13 mouse cellular contexts compared by ENCODE assay signal in genomic region chr17:30821115-30821514, GRCm38 (mm10).
DNase-seq lines count a peak whose midpoint lies in the region; ATAC-seq lines count a peak whose summit lies in the region.
"Had no signal": no experiment of that assay in that cellular context is flagged by ENCODE, and none has a peak within 500 bp of the region (broad histone marks: within the 10 kb centered on the region; RNA-seq: fewer than 3 reads in every experiment).

No protein-coding gene starts in this region.

- 14% methylated on average over 6 of the region's 6 CpGs for WGBS in heart, embryonic 15.5 days
- 57% methylated on average over 6 of the region's 6 CpGs for WGBS in stomach, embryonic 15.5 days

- H3K4me3 ChIP-seq in heart, embryonic 15.5 days: no peak overlapping the region
- H3K4me3 ChIP-seq in stomach, embryonic 15.5 days (replicated peaks): no peak overlapping the region
- H3K4me3 ChIP-seq: forebrain, embryonic 13.5 days; limb, embryonic 13.5 days; liver, embryonic 15.5 days had no signal

- H3K27ac ChIP-seq in heart, embryonic 15.5 days: peak overlapping the region; percentile 31; the same call in 1 of the 2 replicates
- H3K27ac ChIP-seq in stomach, embryonic 15.5 days: 0 out of 2 replicates have a peak overlapping the region, but pooled peaks have one; percentile 11
- H3K27ac ChIP-seq: forebrain, embryonic 13.5 days; limb, embryonic 13.5 days; liver, embryonic 15.5 days had no signal

- peaks cover 17% of the 10 kb centered on the region for H3K4me1 ChIP-seq in heart, embryonic 15.5 days (replicated peaks)
- no peaks in the 10 kb centered on the region for H3K4me1 ChIP-seq in stomach, embryonic 15.5 days
- H3K4me1 ChIP-seq: limb, embryonic 13.5 days; liver, embryonic 15.5 days had no signal

- H3K4me2 ChIP-seq in heart, embryonic 15.5 days: peak overlapping the region; percentile 6; the same call in 1 of the 2 replicates
- no peak overlapping the region for H3K4me2 ChIP-seq in stomach, embryonic 15.5 days
- H3K4me2 ChIP-seq: forebrain, embryonic 13.5 days; limb, embryonic 13.5 days; liver, embryonic 15.5 days had no signal

- H3K9me3 ChIP-seq in heart, embryonic 15.5 days (replicated peaks): no peaks in the 10 kb centered on the region
- no peaks in the 10 kb centered on the region for H3K9me3 ChIP-seq in stomach, embryonic 15.5 days
- H3K9me3 ChIP-seq: forebrain, embryonic 13.5 days; limb, embryonic 13.5 days; liver, embryonic 15.5 days had no signal

- peak; percentile 15 for DNase-seq in adrenal gland, postnatal 14 days
- DNase-seq in adrenal gland, postnatal 25 days: no peak
- peak; percentile 93 for DNase-seq in heart, adult 11 months
- DNase-seq in spleen, postnatal 14 days (ENCODE audit: low spot score in 2 of 2): no peak
- DNase-seq in testis, postnatal 10 days (ENCODE audit: low spot score): no peak
- DNase-seq: adrenal gland, adult 2 months; cerebellum, adult 9-10 months had no signal

- no peak overlapping the region for H3K9ac ChIP-seq in heart, embryonic 15.5 days
- H3K9ac ChIP-seq in stomach, embryonic 15.5 days: no peak overlapping the region
- H3K9ac ChIP-seq: forebrain, embryonic 13.5 days; limb, embryonic 13.5 days; liver, embryonic 15.5 days had no signal

- peak; percentile 86 for ATAC-seq in heart, embryonic 15.5 days (replicated peaks; ENCODE audit: insufficient number of reproducible peaks, insufficient read depth, low FRiP score, low read depth)
- peak; percentile 83 for ATAC-seq in stomach, embryonic 15.5 days (ENCODE audit: insufficient read depth, low FRiP score, low read depth)
- ATAC-seq in megakaryocyte-erythroid progenitor cell, adult 5-6 weeks (replicated peaks; ENCODE audit: low FRiP score, low TSS enrichment, poor library complexity, severe bottlenecking): no peak
- ATAC-seq: forebrain, embryonic 13.5 days had no signal

- no peaks in the 10 kb centered on the region for H3K36me3 ChIP-seq in heart, embryonic 15.5 days
- no peaks in the 10 kb centered on the region for H3K36me3 ChIP-seq in stomach, embryonic 15.5 days
- H3K36me3 ChIP-seq: limb, embryonic 13.5 days; liver, embryonic 15.5 days had no signal

- no peaks in the 10 kb centered on the region for H3K27me3 ChIP-seq in heart, embryonic 15.5 days
- H3K27me3 ChIP-seq in stomach, embryonic 15.5 days (replicated peaks): no peaks in the 10 kb centered on the region
- H3K27me3 ChIP-seq: forebrain, embryonic 13.5 days; limb, embryonic 13.5 days; liver, embryonic 15.5 days had no signal

Comparison
In these comparisons a context has a peak if more than half of its experiments do, and no peak if none do; other contexts are left out.
1. DNase-seq: peak in adrenal gland, postnatal 14 days (single experiment) and heart, adult 11 months (single experiment); none in adrenal gland, postnatal 25 days (single experiment), spleen, postnatal 14 days (0 of 2) and testis, postnatal 10 days (single experiment).